Mouse (Mus musculus) right cerebral cortex, postnatal 36 days (tissue): ENCODE data around the gene Nfic.
A peak's percentile ranks its signal among the peaks of the same experiment; 100 is the strongest.

Experiments used
- DNase-seq, 2 experiments: peaks; one replicate each; pipeline ENCODE4 v3.0.0; 2022; ENCODE audit warnings: low spot score in 2 of 2, mixed read lengths in 1 of 2

Nfic gene

GRCm38 (mm10) chr10:81404082-81404481, 51.4 kb downstream of the Nfic start:
- DNase-seq, result no peak

- DNase-seq, result no peak
These were observed 51.9 kb downstream of the Nfic start for GRCm38 (mm10) chr10:81403511-81403910.

- no peak for DNase-seq
These were observed 53.1 kb downstream of the Nfic start for GRCm38 (mm10) chr10:81402227-81402765.

- DNase-seq, result peak in 1 of 2 experiments; percentile 50
These were observed 53.8 kb downstream of the Nfic start for GRCm38 (mm10) chr10:81401521-81402226.

- no peak for DNase-seq
These were observed 54.3 kb downstream of the Nfic start for GRCm38 (mm10) chr10:81401205-81401520.

- no peak for DNase-seq
These were observed 54.8 kb downstream of the Nfic start for GRCm38 (mm10) chr10:81400371-81401204.

- no peak for DNase-seq
These were observed 55.6 kb downstream of the Nfic start for GRCm38 (mm10) chr10:81399798-81400308.

- DNase-seq, result no peak
These were observed 56.1 kb downstream of the Nfic start for GRCm38 (mm10) chr10:81399296-81399695.

- no peak for DNase-seq
These were observed 58.7 kb downstream of the Nfic start for GRCm38 (mm10) chr10:81396749-81397148.

GRCm38 (mm10) chr10:81395865-81396264, 59.6 kb downstream of the Nfic start:
- DNase-seq, result no peak

- no peak for DNase-seq
These were observed 60.3 kb downstream of the Nfic start for GRCm38 (mm10) chr10:81395127-81395526.

GRCm38 (mm10) chr10:81393456-81394063, 61.9 kb downstream of the Nfic start:
- no peak for DNase-seq

GRCm38 (mm10) chr10:81392781-81393185, 62.7 kb downstream of the Nfic start, which contains the start of gene Smim24:
Gene Smim24, plus strand, starts transcription at chr10:81393051.
- no peak for DNase-seq

GRCm38 (mm10) chr10:81392270-81392669, 63.2 kb downstream of the Nfic start:
- no peak for DNase-seq

- no peak for DNase-seq
These were observed 64.8 kb downstream of the Nfic start for GRCm38 (mm10) chr10:81390678-81390965.

- DNase-seq, result no peak
These were observed 65.4 kb downstream of the Nfic start for GRCm38 (mm10) chr10:81389801-81390677.

- DNase-seq, result no peak
These were observed 66.1 kb downstream of the Nfic start for GRCm38 (mm10) chr10:81389373-81389772.

GRCm38 (mm10) chr10:81388505-81389055, 66.9 kb downstream of the Nfic start, which contains the start of gene Gm48552:
Gene Gm48552, plus strand, starts transcription at chr10:81389005.
- DNase-seq, result no peak

GRCm38 (mm10) chr10:81387716-81388115, 67.7 kb downstream of the Nfic start:
- DNase-seq, result no peak

GRCm38 (mm10) chr10:81385603-81386306, 69.7 kb downstream of the Nfic start:
- no peak for DNase-seq
